In the genomic region with DNA sequence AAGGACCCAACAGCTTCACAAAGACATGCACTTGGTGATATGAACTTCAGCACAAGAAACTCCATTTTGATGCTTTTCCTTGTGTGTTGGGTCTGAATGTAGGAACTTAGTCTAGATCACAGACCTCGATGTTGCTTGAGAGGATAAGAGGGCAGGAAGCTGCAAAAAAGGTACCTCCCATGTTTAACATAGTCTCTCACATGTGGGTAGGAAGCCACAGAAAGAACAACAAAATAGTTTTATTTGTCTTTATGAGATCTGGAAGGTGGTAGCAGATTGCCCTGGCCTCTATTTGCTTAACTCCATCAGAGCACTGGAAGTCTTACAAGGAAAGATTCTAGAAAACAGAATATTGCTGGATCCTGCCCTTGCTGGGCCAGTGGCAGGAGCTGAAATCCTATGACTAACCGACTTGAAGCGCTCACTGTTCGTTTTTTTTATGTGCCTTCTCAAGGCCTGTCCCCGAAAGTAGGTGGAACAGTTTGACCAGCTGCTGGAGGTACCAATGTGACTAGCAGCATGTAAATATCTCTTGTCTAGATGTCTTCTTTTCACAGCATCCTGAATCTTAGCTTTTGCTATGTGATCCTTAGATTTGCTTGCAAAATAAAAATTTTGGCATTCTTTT, we compare ENCODE assay signal across 13 mouse cellular contexts. TPM values are rescaled to one million over a fixed set of nuclear protein-coding genes. Genes with fewer than 3 reads are reported as not detected.
DNase-seq lines count a peak whose midpoint lies in the region; ATAC-seq lines count a peak whose summit lies in the region.
"Had no signal": no experiment of that assay in that cellular context is flagged by ENCODE, and none has a peak within 500 bp of the region (broad histone marks: within the 10 kb centered on the region; RNA-seq: fewer than 3 reads in every experiment).

No protein-coding gene starts in this region.

- no peak for DNase-seq in frontal cortex, postnatal 25 days (ENCODE audit: low spot score in 2 of 2)
- peak; percentile 66 for DNase-seq in CD4-positive, CD25-positive, alpha-beta regulatory T cell, adult 2 months (ENCODE audit: low read depth, low spot score)
- DNase-seq in thymus, postnatal 25 days, result peak; percentile 39
- no peak for DNase-seq in gastrocnemius, postnatal 25 days
- no peak for DNase-seq in cerebellum, adult 11 months
- DNase-seq: cerebellum, adult 2 months; cerebellum, postnatal 25 days; kidney, adult 2 months; liver; lung, postnatal 36 days had no signal

- peak; percentile 57; the same call in 1 of the 2 replicates for ATAC-seq in frontal cortex, adult (ENCODE audit: low TSS enrichment)
- ATAC-seq in activated CD4-positive, CD25-positive, alpha-beta regulatory T cell, adult 4 months, result peak; percentile 87
- ATAC-seq: midbrain, embryonic 15.5 days had no signal

RNA-seq across cellular contexts. Expression of gene Znrf2, which starts 50.1 kb away (rescaled TPM):
- 10 to 100 TPM; 19.6 to 27.1 TPM for polyA plus RNA-seq in activated CD4-positive, CD25-positive, alpha-beta regulatory T cell, adult 4 months (2017; shearing (Covaris generic))
- total RNA-seq in gastrocnemius, postnatal 25 days (2021), result 10 to 100 TPM; 11.5 to 13.1 TPM

Comparison
In these comparisons a context has a peak if more than half of its experiments do, and no peak if none do; other contexts are left out.
1. DNase-seq: peak in CD4-positive, CD25-positive, alpha-beta regulatory T cell, adult 2 months (single experiment) and thymus, postnatal 25 days (single experiment); none in frontal cortex, postnatal 25 days (0 of 2), gastrocnemius, postnatal 25 days (single experiment) and cerebellum, adult 11 months (single experiment).